Mouse (Mus musculus) intestine, embryonic 14.5 days (tissue): ENCODE data around the gene Zkscan16. TPM values are rescaled to one million over a fixed set of nuclear protein-coding genes. Genes with fewer than 3 reads are reported as not detected.

ENCODE experiments used
- ATAC-seq: fragments of 200-750 bp; cut with Nextera tagmentation; replicated peaks from 2 replicates; pipeline ENCODE4 v1.8.0; 2017; ENCODE audit warnings: low read depth, moderate number of reproducible peaks, moderate TSS enrichment, moderate library complexity; ENCODE audit not compliant: low FRiP score, low TSS enrichment
- DNase-seq: peaks from one replicate; pipeline ENCODE4 v3.0.0-alpha.2; 2018; ENCODE audit warnings: low spot score
- H3K27ac ChIP-seq: fragments of 300-500 bp; sonication (generic); 2 replicates; pipeline ENCODE4 v1.5.1; 2014; ENCODE audit warnings: low read depth, mild to moderate bottlenecking, control low read depth
- H3K27me3 ChIP-seq: fragments of 300-500 bp; sonication (generic); replicated peaks from 2 replicates; pipeline ENCODE4 v1.6.1; 2014; ENCODE audit warnings: low read length, control low read depth; ENCODE audit not compliant: control insufficient read depth, insufficient read depth
- H3K36me3 ChIP-seq: fragments of 300-500 bp; sonication (generic); 2 replicates; pipeline ENCODE4 v1.6.1; 2014; ENCODE audit warnings: low read length, control low read depth; ENCODE audit not compliant: control insufficient read depth, insufficient read depth
- H3K4me1 ChIP-seq: fragments of 300-500 bp; sonication (generic); replicated peaks from 2 replicates; pipeline ENCODE4 v1.6.1; 2014; ENCODE audit warnings: low read length, control low read depth, mixed read lengths; ENCODE audit not compliant: control insufficient read depth, insufficient read depth
- H3K4me2 ChIP-seq: fragments of 300-500 bp; sonication (generic); 2 replicates; pipeline ENCODE4 v1.6.1; 2014; ENCODE audit warnings: low read length
- H3K4me3 ChIP-seq: fragments of 300-500 bp; sonication (generic); 2 replicates; pipeline ENCODE4 v1.5.1; 2014; ENCODE audit warnings: low read depth, low read length, control low read depth, mixed read lengths
- H3K9ac ChIP-seq: fragments of 300-500 bp; sonication (generic); 2 replicates; pipeline ENCODE4 v1.6.1; 2014; ENCODE audit warnings: mild to moderate bottlenecking, low read length
- H3K9me3 ChIP-seq: fragments of 300-500 bp; sonication (generic); 2 replicates; pipeline ENCODE4 v1.6.1; 2016; ENCODE audit warnings: low read length, control low read depth; ENCODE audit not compliant: control insufficient read depth
- WGBS: fragments of 180-500 bp; shearing (Covaris S2); extraction: QIAGEN DNeasy Blood & Tissue Kit; methylation state at CpG from one replicate; pipeline ENCODE4 v1.1.7; 2014; 5-methylcytosine and 5-hydroxymethylcytosine counted together
- polyA plus RNA-seq: library from polyadenylated mRNA; unstranded; fragments of >200 nt; fragmentation: Nextera tagmentation; extraction: Ambion mirVana; gene quantifications from 2 replicates; pipeline ENCODE4 v1.2.1, GENCODE M21; 2014

Gene Zkscan16
- polyA plus RNA-seq = 0.73 and 1.2 TPM in 2 replicates

- H3K4me3 ChIP-seq = peak within 1 kb of the TSS; percentile 68
- WGBS = 1% methylated on average over 50 of the region's 50 CpGs
- peak; percentile 81 for ATAC-seq
Measured at GRCm38 (mm10) chr4:58943420-58944205, at the start of gene Zkscan16. Gene Zkscan16 (plus strand): TSS chr4:58943628.

DNA sequence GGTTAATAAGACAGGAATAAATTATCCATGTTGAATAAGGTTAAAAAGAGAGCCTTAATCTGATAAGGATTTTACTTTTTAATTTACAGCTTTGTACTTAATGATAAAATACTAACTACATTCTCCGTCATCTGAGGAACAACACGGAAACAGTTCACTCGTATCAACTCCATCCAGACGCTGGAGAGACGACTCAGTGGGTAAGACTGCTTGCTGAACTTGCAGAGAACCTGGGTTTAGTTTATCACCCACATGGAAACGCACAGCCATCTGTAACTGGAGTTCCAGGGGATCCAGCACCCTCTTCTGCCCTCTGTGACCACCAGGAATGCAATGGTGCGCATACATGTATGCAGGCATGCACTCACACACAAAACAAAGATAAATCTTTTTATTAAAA lies 49.0 kb upstream of the Zkscan16 start:
- no peak for DNase-seq
- Histone ChIP-seq H3K4me3 (no peak overlapping the region), H3K36me3 (no peaks in the 10 kb centered on the region), H3K9ac (no peak overlapping the region), H3K9me3 (no peaks in the 10 kb centered on the region), H3K27me3 (no peaks in the 10 kb centered on the region), H3K4me1 (0 out of 2 replicates have a peak, but pooled peaks cover 3% of the 10 kb centered on the region), H3K4me2 (no peak overlapping the region), H3K27ac (no peak overlapping the region)
- no peak for ATAC-seq
- 83% methylated on average over 7 of the region's 7 CpGs for WGBS

More at GRCm38 (mm10) chr4:58943420-58944205, at the start of gene Zkscan16:
- peak within 1 kb of the TSS; percentile 53 for H3K9ac ChIP-seq
- H3K4me2 ChIP-seq = peak within 1 kb of the TSS; percentile 94
- H3K36me3 ChIP-seq = no peaks in the 10 kb centered on the region
- DNase-seq = peak; percentile 95
- peaks cover 4% of the 10 kb centered on the region for H3K27me3 ChIP-seq
- no peak within 1 kb of the TSS for H3K27ac ChIP-seq
- H3K9me3 ChIP-seq = no peaks in the 10 kb centered on the region
- 0 out of 2 replicates have a peak, but pooled peaks cover 4% of the 10 kb centered on the region for H3K4me1 ChIP-seq

DNA sequence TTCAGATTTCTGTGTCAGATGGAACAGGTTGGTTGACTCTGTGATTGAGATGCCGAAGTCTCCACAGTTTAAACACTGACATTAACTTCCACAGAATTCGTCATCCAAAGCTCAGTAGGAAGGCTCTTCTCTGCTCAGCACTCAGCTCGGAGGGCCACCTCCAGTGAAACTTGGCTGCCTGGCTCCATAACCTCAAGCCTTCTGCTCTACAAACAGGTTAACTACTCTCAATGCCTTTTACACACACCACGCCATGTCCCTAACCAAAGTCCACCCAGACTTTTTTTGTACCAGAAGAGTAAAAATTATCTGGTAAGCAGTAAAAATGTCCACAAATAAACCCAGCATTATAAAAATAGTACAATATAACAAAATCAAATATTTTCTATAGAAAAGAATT lies 46.0 kb upstream of the Zkscan16 start:
- no peaks in the 10 kb centered on the region for H3K9me3 ChIP-seq
- no peak overlapping the region for H3K4me3 ChIP-seq
- H3K27ac ChIP-seq = no peak overlapping the region
- 65% methylated on average over 4 of the region's 4 CpGs for WGBS
- H3K27me3 ChIP-seq = no peaks in the 10 kb centered on the region
- DNase-seq (no peak), ATAC-seq (no peak)
- H3K4me1 ChIP-seq = 0 out of 2 replicates have a peak, but pooled peaks cover 3% of the 10 kb centered on the region
- H3K4me2 ChIP-seq = no peak overlapping the region
- H3K9ac ChIP-seq = no peak overlapping the region
- H3K36me3 ChIP-seq = no peaks in the 10 kb centered on the region

GRCm38 (mm10) chr4:58898318-58898717 lies 45.1 kb upstream of the Zkscan16 start:
- H3K9ac ChIP-seq = no peak overlapping the region
- no peak overlapping the region for H3K4me2 ChIP-seq
- no peak overlapping the region for H3K4me3 ChIP-seq
- ATAC-seq (no peak), DNase-seq (no peak)
- no peaks in the 10 kb centered on the region for H3K9me3 ChIP-seq
- H3K36me3 ChIP-seq = no peaks in the 10 kb centered on the region
- no peak overlapping the region for H3K27ac ChIP-seq
- H3K4me1 ChIP-seq = 0 out of 2 replicates have a peak, but pooled peaks cover 3% of the 10 kb centered on the region
- H3K27me3 ChIP-seq = no peaks in the 10 kb centered on the region

GRCm38 (mm10) chr4:58907453-58907852 lies 36.0 kb upstream of the Zkscan16 start:
- H3K27me3 ChIP-seq = no peaks in the 10 kb centered on the region
- no peak overlapping the region for H3K9ac ChIP-seq
- no peak for ATAC-seq
- no peak for DNase-seq
- H3K4me2 ChIP-seq = no peak overlapping the region
- H3K36me3 ChIP-seq = no peaks in the 10 kb centered on the region
- H3K4me3 ChIP-seq = no peak overlapping the region
- H3K9me3 ChIP-seq = no peaks in the 10 kb centered on the region
- 100% methylated on average over 1 of the region's 1 CpGs for WGBS
- peaks cover 6% of the 10 kb centered on the region for H3K4me1 ChIP-seq
- no peak overlapping the region for H3K27ac ChIP-seq

DNA sequence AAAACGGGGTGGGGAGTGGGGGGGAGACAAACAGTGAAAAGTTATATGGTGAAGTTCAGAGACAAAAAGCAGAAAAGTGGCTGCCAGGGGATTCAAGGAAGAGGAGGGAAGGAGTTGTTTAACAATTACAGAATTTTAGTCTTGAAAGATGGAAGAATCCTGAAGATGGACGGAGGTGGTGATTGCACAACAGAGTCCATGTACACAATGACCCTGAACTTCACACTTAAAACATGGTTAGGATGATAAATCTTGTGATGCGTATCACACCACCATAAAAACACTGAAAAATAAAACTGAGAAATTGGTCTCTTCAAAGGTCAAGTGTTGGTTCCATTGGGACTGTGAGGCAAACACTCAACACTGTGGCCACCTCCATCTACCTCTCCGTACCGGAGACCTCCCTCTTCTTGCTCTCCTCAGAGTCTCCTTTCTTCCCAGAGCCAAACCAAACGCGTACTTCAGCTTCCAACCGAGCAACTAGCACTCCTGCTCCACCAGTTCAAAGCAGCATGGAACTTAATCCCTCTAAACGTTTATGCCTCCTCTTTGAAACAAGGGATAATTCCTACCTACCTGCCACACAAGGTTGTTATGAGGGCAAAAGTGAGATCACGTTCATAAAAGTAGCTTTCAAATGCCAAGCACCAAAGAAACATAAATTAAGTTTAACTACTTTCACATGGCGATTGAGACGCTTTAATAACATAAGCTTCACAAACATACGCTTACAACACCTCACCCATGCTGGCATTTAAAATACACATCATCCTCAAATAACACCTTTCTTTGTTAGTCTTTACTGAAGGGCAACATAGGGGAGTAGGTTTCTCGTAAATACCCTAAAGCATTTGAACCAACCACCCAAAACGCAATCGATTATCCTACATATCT lies 33.0 kb upstream of the Zkscan16 start:
- Histone ChIP-seq H3K4me3 (peak overlapping the region; percentile 91), H3K27ac (no peak overlapping the region), H3K4me1 (peaks cover 9% of the 10 kb centered on the region), H3K4me2 (peak overlapping the region; percentile 65), H3K27me3 (no peaks in the 10 kb centered on the region), H3K9me3 (no peaks in the 10 kb centered on the region), H3K36me3 (no peaks in the 10 kb centered on the region), H3K9ac (peak overlapping the region; percentile 93)
- DNase-seq (no peak), ATAC-seq (no peak)
- WGBS = 39% methylated on average over 16 of the region's 16 CpGs

- H3K9me3 ChIP-seq = no peaks in the 10 kb centered on the region
- no peaks in the 10 kb centered on the region for H3K27me3 ChIP-seq
- DNase-seq (no peak), ATAC-seq (peak; percentile 63)
- H3K4me1 ChIP-seq = peaks cover 9% of the 10 kb centered on the region
- no peaks in the 10 kb centered on the region for H3K36me3 ChIP-seq
- peak overlapping the region; percentile 93 for H3K9ac ChIP-seq
- peak overlapping the region; percentile 98 for H3K27ac ChIP-seq
- peak overlapping the region; percentile 91 for H3K4me3 ChIP-seq
- under 1% methylated on average over 52 of the region's 56 CpGs for WGBS
- peak overlapping the region; percentile 65 for H3K4me2 ChIP-seq
Measured at GRCm38 (mm10) chr4:58911069-58911830, 32.2 kb upstream of the Zkscan16 start.
